Mouse (Mus musculus) megakaryocyte, embryonic 14.5 days (primary cell): ENCODE data around the gene Uqcr11. TPM values are rescaled to one million over a fixed set of nuclear protein-coding genes. Genes with fewer than 3 reads are reported as not detected.
A peak's percentile ranks its signal among the peaks of the same experiment; 100 is the strongest.

Experiments used
- H3K27me3 ChIP-seq: replicated peaks from 2 replicates; pipeline ENCODE3; 2012; ENCODE audit warnings: inconsistent platforms
- H3K36me3 ChIP-seq: replicated peaks from 2 replicates; pipeline ENCODE3; 2012; ENCODE audit warnings: low read length, inconsistent platforms, mixed read lengths
- H3K4me1 ChIP-seq: 2 replicates; pipeline ENCODE4 v1.6.1; 2012; ENCODE audit warnings: inconsistent platforms
- H3K4me3 ChIP-seq: replicated peaks from 2 replicates; pipeline ENCODE3; 2012; ENCODE audit warnings: moderate library complexity, mild to moderate bottlenecking, inconsistent platforms
- H3K9me3 ChIP-seq: 2 replicates; pipeline ENCODE4 v1.6.1; 2012; ENCODE audit warnings: inconsistent platforms
- FLI1 ChIP-seq: IDR thresholded peaks from 2 replicates; pipeline ENCODE4 v1.6.1; 2012; ENCODE audit warnings: low read length, inconsistent platforms, mixed read lengths
- GATA1 ChIP-seq: IDR thresholded peaks from 3 replicates; pipeline ENCODE4 v1.6.1; 2012; ENCODE audit warnings: mixed read lengths, low read length, inconsistent platforms, borderline replicate concordance
- polyA plus RNA-seq: library from polyadenylated mRNA; stranded (reverse); fragments of >175 nt; gene quantifications from 2 replicates; pipeline ENCODE4 v1.2.3, GENCODE M21; 2012; ENCODE audit warnings: low replicate concordance; ENCODE audit not compliant: insufficient read depth

Gene Uqcr11
- polyA plus RNA-seq, 1 experiment: 1,591 TPM

- TF ChIP-seq GATA1 (no peak), FLI1 (no peak)
- Histone ChIP-seq H3K27me3 (peaks cover 19% of the 10 kb centered on the region), H3K36me3 (no peaks in the 10 kb centered on the region), H3K4me1 (peaks cover 83% of the 10 kb centered on the region), H3K9me3 (no peaks in the 10 kb centered on the region), H3K4me3 (peak overlapping the region; percentile 33)
These were observed 36.4 kb upstream of the Uqcr11 start for GRCm38 (mm10) chr10:80442989-80443388.

- peaks cover 90% of the 10 kb centered on the region for H3K4me1 ChIP-seq
- H3K9me3 ChIP-seq: no peaks in the 10 kb centered on the region
- peaks cover 7% of the 10 kb centered on the region for H3K27me3 ChIP-seq
- H3K4me3 ChIP-seq: no peak overlapping the region
- TF ChIP-seq GATA1 (no peak), FLI1 (no peak)
- no peaks in the 10 kb centered on the region for H3K36me3 ChIP-seq
These were observed 35.0 kb upstream of the Uqcr11 start for GRCm38 (mm10) chr10:80441598-80441997.

- H3K27me3 ChIP-seq: peaks cover 5% of the 10 kb centered on the region
- H3K9me3 ChIP-seq: no peaks in the 10 kb centered on the region
- H3K36me3 ChIP-seq: no peaks in the 10 kb centered on the region
- peaks cover 90% of the 10 kb centered on the region for H3K4me1 ChIP-seq
- TF ChIP-seq FLI1 (no peak), GATA1 (no peak)
- peak overlapping the region; percentile 4 for H3K4me3 ChIP-seq
These were observed 33.4 kb upstream of the Uqcr11 start for GRCm38 (mm10) chr10:80440031-80440430.

- TF ChIP-seq GATA1: no peak
- TF ChIP-seq FLI1: no peak
- no peak overlapping the region for H3K4me3 ChIP-seq
- H3K27me3 ChIP-seq: peaks cover 3% of the 10 kb centered on the region
- H3K9me3 ChIP-seq: no peaks in the 10 kb centered on the region
- peaks cover 80% of the 10 kb centered on the region for H3K4me1 ChIP-seq
- no peaks in the 10 kb centered on the region for H3K36me3 ChIP-seq
These were observed 31.3 kb upstream of the Uqcr11 start for GRCm38 (mm10) chr10:80437973-80438372.

- H3K4me3 ChIP-seq: peak overlapping the region; percentile 47
These were observed 29.6 kb upstream of the Uqcr11 start for GRCm38 (mm10) chr10:80436276-80436675.

GRCm38 (mm10) chr10:80435764-80436163 is 29.1 kb upstream of the Uqcr11 start:
- H3K9me3 ChIP-seq: no peaks in the 10 kb centered on the region
- TF ChIP-seq GATA1: no peak
- TF ChIP-seq FLI1: no peak
- H3K4me1 ChIP-seq: peaks cover 80% of the 10 kb centered on the region
- H3K27me3 ChIP-seq: peaks cover 3% of the 10 kb centered on the region
- H3K4me3 ChIP-seq: peak overlapping the region; percentile 47
- H3K36me3 ChIP-seq: peaks cover 5% of the 10 kb centered on the region

More at GRCm38 (mm10) chr10:80436276-80436675, 29.6 kb upstream of the Uqcr11 start:
- H3K27me3 ChIP-seq: peaks cover 3% of the 10 kb centered on the region
- H3K36me3 ChIP-seq: no peaks in the 10 kb centered on the region
- H3K4me1 ChIP-seq: peaks cover 80% of the 10 kb centered on the region
- H3K9me3 ChIP-seq: no peaks in the 10 kb centered on the region
- TF ChIP-seq GATA1 (no peak), FLI1 (no peak)

GRCm38 (mm10) chr10:80434823-80435222 is 28.2 kb upstream of the Uqcr11 start:
- peaks cover 77% of the 10 kb centered on the region for H3K4me1 ChIP-seq
- peaks cover 3% of the 10 kb centered on the region for H3K27me3 ChIP-seq
- H3K36me3 ChIP-seq: peaks cover 14% of the 10 kb centered on the region
- H3K9me3 ChIP-seq: no peaks in the 10 kb centered on the region
- no peak for TF ChIP-seq FLI1
- TF ChIP-seq GATA1: no peak
- H3K4me3 ChIP-seq: peak overlapping the region; percentile 96

- Histone ChIP-seq H3K4me1 (peaks cover 71% of the 10 kb centered on the region), H3K36me3 (peaks cover 20% of the 10 kb centered on the region), H3K4me3 (peak overlapping the region; percentile 96), H3K9me3 (no peaks in the 10 kb centered on the region), H3K27me3 (peaks cover 3% of the 10 kb centered on the region)
- TF ChIP-seq GATA1 (no peak), FLI1 (no peak)
These were observed 27.6 kb upstream of the Uqcr11 start for GRCm38 (mm10) chr10:80434233-80434592.

GRCm38 (mm10) chr10:80433513-80434232 is 27.0 kb upstream of the Uqcr11 start, which contains the start of gene Tcf3:
TSS of gene Tcf3 (minus strand) at chr10:80433647.
- Histone ChIP-seq H3K9me3 (no peaks in the 10 kb centered on the region), H3K4me1 (peaks cover 66% of the 10 kb centered on the region), H3K4me3 (peak within 1 kb of the TSS; percentile 96), H3K36me3 (peaks cover 25% of the 10 kb centered on the region), H3K27me3 (peaks cover 3% of the 10 kb centered on the region)
- peak; percentile 91 for TF ChIP-seq GATA1
- TF ChIP-seq FLI1: no peak; the same call in 1 of the 2 replicates

- Histone ChIP-seq H3K4me1 (peaks cover 59% of the 10 kb centered on the region), H3K27me3 (no peaks in the 10 kb centered on the region), H3K36me3 (peaks cover 31% of the 10 kb centered on the region), H3K4me3 (peak overlapping the region; percentile 96), H3K9me3 (no peaks in the 10 kb centered on the region)
- no peak for TF ChIP-seq GATA1
- no peak for TF ChIP-seq FLI1
These were observed 26.4 kb upstream of the Uqcr11 start for GRCm38 (mm10) chr10:80432936-80433512.
